Mouse (Mus musculus): ENCODE results near the gene Hist1h3h. TPM values are rescaled to one million over a fixed set of nuclear protein-coding genes. Genes with fewer than 3 reads are reported as not detected.
"Not testable (repeated sequence)": the region's sequence is repeated elsewhere in the genome, so short reads cannot be mapped to it uniquely, and the experiment has no call there.

The Hist1h3h gene
- total and polyA plus RNA-seq, 3 experiments = 5.5 to 9.1 TPM; not detected in 1

DNA sequence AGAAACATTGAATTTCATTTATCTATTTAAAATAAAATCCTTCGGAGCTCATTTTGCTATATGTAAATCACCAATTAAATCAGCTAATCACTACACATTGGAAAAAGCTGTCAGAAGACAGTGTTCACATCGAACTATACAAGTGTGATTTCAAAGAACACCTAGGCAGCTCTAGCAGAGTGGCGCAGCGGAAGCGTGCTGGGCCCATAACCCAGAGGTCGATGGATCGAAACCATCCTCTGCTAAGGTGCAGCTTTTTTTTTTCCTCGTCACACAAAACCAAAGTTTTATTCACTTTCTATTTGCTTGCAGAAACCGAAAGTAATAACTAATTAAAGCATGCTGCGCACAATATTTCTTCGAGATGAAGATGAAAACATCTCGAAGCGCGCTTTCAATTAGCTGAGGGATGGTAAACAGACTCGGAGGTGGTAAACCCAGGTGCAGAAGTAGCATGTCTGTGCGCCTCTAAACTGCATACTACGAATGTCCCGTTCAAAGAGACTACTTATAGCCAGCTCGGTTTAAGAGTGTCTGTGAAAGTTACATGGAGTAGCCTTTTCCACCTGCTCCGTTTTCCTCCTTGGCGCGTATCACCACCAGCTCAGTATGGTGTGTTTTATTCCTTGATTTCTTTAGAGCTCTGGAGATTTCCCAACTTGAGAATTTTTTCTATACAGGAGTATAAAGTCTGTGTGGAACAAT lies 6.5 kb upstream of the Hist1h3h start:
- peak; percentile 79 to 84 for DNase-seq
- no peaks in the 10 kb centered on the region for H3K27me3 ChIP-seq (ENCODE audit: control insufficient read depth, insufficient read depth, low read length)
- WGBS = 5% methylated on average over 22 of the region's 22 CpGs
- no peaks in the 10 kb centered on the region for H3K4me1 ChIP-seq (ENCODE audit: control insufficient read depth, insufficient read depth, low read length)
- H3K4me3 ChIP-seq = peak overlapping the region; percentile 74
- peak overlapping the region; percentile 1; the same call in 1 of the 2 replicates for H3K27ac ChIP-seq
- peak overlapping the region; percentile 50 for H3K9ac ChIP-seq (ENCODE audit: low read depth, low read length)
- intact Hi-C loops (cut with DNase I) = loop anchor here (1.0 to 10.0 kb wide), 8 partner anchors 23 to 1984 kb away; partner anchors contain the start of genes Hist1h1t, Hist1h4c and Hist1h4d
- H3K36me3 ChIP-seq (ENCODE audit: control insufficient read depth, insufficient read depth, low read length) = no peaks in the 10 kb centered on the region
- peak; percentile 76; the same call in 1 of the 2 replicates for TF ChIP-seq EP300 (IDR thresholded peaks at IDR 0.05; ENCODE audit: insufficient read depth, low read depth, low read length)
- TF ChIP-seq POLR2A (IDR thresholded peaks at IDR 0.05; ENCODE audit: insufficient read depth, low read depth, low read length) = no peak
- no peaks in the 10 kb centered on the region for H3K79me2 ChIP-seq (replicated peaks; ENCODE audit: control insufficient read depth, insufficient read depth, low read length)

DNA sequence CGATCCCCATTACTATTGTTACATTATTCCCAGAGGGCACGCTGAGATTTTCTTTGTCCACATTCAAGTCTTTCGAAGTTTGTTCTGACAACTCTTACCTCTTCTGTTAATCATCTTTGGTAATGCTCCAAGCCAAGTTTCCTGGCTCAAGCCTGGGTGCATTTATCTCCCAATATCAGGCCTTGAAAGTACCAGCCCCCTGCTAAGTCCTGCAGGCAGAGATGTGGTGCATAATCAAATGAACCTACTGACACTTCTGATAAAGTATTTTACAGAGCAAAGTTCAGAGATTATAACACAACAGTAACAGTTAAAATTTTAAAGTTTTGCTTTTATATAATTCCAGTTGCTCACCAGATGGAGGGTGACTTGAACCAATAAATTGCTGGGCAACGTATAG lies 5.8 kb upstream of the Hist1h3h start:
- no peaks in the 10 kb centered on the region for H3K79me2 ChIP-seq (replicated peaks; ENCODE audit: control insufficient read depth, insufficient read depth, low read length)
- no peaks in the 10 kb centered on the region for H3K27me3 ChIP-seq (ENCODE audit: control insufficient read depth, insufficient read depth, low read length)
- H3K9ac ChIP-seq (ENCODE audit: low read depth, low read length) = no peak overlapping the region
- 43% methylated on average over 4 of the region's 4 CpGs for WGBS
- H3K4me1 ChIP-seq (ENCODE audit: control insufficient read depth, insufficient read depth, low read length) = no peaks in the 10 kb centered on the region
- DNase-seq = no peak
- H3K27ac ChIP-seq = no peak overlapping the region
- intact Hi-C loops (cut with DNase I) = loop anchor here (1.0 to 10.0 kb wide), 8 partner anchors 23 to 1983 kb away; partner anchors contain the start of genes Hist1h1t, Hist1h4c and Hist1h4d
- no peaks in the 10 kb centered on the region for H3K36me3 ChIP-seq (ENCODE audit: control insufficient read depth, insufficient read depth, low read length)
- TF ChIP-seq CTCF (IDR thresholded peaks at IDR 0.05) (no peak), EP300 (IDR thresholded peaks at IDR 0.05; ENCODE audit: insufficient read depth, low read depth, low read length) (no peak), POLR2A (IDR thresholded peaks at IDR 0.05; ENCODE audit: insufficient read depth, low read depth, low read length) (no peak)
- H3K4me3 ChIP-seq = peak overlapping the region; percentile 74; the same call in 1 of the 2 replicates

DNA sequence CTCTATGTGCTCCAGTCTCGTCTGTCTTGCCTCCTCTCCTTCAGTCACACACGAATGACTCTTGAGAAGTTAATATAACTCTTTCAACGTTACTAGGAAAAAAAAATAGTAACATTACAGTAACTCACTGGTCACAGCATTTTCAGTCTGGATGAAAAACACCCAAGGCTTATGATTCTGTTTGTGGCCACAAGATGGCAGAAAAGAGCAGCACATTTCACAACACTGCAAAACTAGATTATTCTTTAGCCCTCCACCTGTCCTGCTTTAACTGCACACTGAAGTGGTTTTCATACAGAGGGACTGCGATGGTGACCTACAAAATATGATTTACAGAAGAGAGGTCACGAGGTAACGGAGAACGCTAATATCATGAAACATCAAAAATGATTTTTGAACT lies 2.7 kb upstream of the Hist1h3h start:
- under 1% methylated on average over 7 of the region's 7 CpGs for WGBS
- peaks cover 1% of the 10 kb centered on the region for H3K4me1 ChIP-seq (ENCODE audit: control insufficient read depth, insufficient read depth, low read length)
- H3K79me2 ChIP-seq (replicated peaks; ENCODE audit: control insufficient read depth, insufficient read depth, low read length) = no peaks in the 10 kb centered on the region
- H3K27me3 ChIP-seq (ENCODE audit: control insufficient read depth, insufficient read depth, low read length) = no peaks in the 10 kb centered on the region
- no peak for TF ChIP-seq POLR2A (IDR thresholded peaks at IDR 0.05; ENCODE audit: insufficient read depth, low read depth, low read length)
- peak; percentile 96 for TF ChIP-seq CTCF (IDR thresholded peaks at IDR 0.05)
- no peak for TF ChIP-seq EP300 (IDR thresholded peaks at IDR 0.05; ENCODE audit: insufficient read depth, low read depth, low read length)
- peak overlapping the region; percentile 8; the same call in 1 of the 2 replicates for H3K4me3 ChIP-seq
- H3K9ac ChIP-seq (ENCODE audit: low read depth, low read length) = no peak overlapping the region
- DNase-seq = peak; percentile 55 to 62
- H3K36me3 ChIP-seq (ENCODE audit: control insufficient read depth, insufficient read depth, low read length) = peaks cover 2% of the 10 kb centered on the region; the same call in 1 of the 2 replicates
- intact Hi-C loops (cut with DNase I) = loop anchor here (1.0 to 10.0 kb wide), 7 partner anchors 20 to 1980 kb away; partner anchors contain the start of genes Hist1h1t, Hist1h4c and Hist1h4d
- no peak overlapping the region for H3K27ac ChIP-seq

DNA sequence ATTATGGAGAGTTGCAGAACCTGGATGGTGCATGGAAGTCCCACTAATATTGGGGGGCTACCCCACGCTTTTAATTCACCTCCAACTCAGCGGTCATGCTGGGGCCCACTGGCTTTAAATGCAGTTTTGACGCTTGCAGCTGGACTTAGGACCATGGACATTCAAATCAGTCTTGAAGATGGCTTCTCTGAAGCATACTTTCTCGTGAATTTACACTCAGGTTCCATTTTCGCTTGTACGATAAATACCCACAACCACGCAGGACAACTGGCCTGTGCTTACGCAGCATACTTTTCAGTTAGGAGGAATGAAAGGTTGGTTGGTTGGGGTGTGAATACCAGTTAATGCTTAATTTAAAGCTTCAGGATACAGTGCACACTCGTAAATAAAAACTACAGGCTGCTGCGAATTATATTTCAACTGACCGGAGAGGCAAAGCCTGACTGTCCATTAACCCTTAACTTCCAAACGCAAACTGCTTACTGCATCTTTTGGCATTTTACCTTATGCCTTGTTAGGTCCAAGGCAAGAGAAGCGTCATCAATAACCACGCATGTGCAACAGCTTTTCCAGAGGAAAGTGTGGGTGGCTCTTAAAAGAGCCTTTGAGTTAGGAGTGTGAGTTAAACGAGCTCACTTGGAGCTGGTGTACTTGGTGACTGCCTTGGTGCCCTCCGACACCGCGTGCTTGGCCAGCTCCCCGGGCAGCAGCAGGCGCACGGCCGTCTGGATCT lies 2.2 kb upstream of the Hist1h3h start:
- peak overlapping the region; percentile 54 for H3K4me3 ChIP-seq
- TF ChIP-seq POLR2A (IDR thresholded peaks at IDR 0.05; ENCODE audit: insufficient read depth, low read depth, low read length) = no peak
- H3K79me2 ChIP-seq (replicated peaks; ENCODE audit: control insufficient read depth, insufficient read depth, low read length) = no peaks in the 10 kb centered on the region
- peaks cover 2% of the 10 kb centered on the region; the same call in 1 of the 2 replicates for H3K36me3 ChIP-seq (ENCODE audit: control insufficient read depth, insufficient read depth, low read length)
- no peak overlapping the region; the same call in 1 of the 2 replicates for H3K27ac ChIP-seq
- under 1% methylated on average over 22 of the region's 22 CpGs for WGBS
- H3K4me1 ChIP-seq (ENCODE audit: control insufficient read depth, insufficient read depth, low read length) = peaks cover 1% of the 10 kb centered on the region
- no peak overlapping the region; the same call in none of the 2 replicates for H3K9ac ChIP-seq (ENCODE audit: low read depth, low read length)
- DNase-seq = no peak
- no peaks in the 10 kb centered on the region for H3K27me3 ChIP-seq (ENCODE audit: control insufficient read depth, insufficient read depth, low read length)
- intact Hi-C loops (cut with DNase I) = loop anchor here (1.0 to 10.0 kb wide), 6 partner anchors 19 to 1980 kb away; partner anchors contain the start of genes Hist1h1t, Hist1h4c and Hist1h4d

DNA sequence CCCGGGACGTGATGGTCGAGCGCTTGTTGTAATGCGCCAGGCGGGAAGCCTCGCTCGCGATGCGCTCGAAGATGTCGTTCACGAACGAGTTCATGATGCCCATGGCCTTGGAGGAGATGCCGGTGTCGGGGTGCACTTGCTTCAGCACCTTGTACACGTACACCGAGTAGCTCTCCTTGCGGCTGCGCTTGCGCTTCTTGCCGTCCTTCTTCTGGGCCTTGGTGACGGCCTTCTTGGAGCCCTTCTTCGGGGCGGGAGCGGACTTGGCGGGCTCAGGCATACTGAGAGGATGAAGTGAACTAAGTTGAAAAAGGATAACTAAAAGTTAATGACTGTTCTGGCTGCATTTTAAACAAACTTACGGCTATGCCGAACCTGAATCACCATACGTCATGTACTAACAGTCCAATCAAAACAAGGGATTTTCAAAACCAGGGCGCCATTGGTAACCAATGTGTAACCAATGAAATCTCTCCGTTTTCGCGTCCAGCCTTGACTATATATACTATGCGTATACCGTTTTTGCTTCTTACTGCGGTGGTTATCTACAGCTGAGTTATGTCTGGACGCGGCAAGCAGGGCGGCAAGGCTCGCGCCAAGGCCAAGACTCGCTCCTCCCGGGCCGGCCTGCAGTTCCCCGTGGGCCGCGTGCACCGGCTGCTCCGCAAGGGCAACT lies 1.5 kb upstream of the Hist1h3h start, which contains the start of the genes Hist1h2bl and Hist1h2ai:
TSS of gene Hist1h2bl (minus strand) at position 280 of the 676 bp plus-strand sequence.
TSS of gene Hist1h2ai (plus strand) at position 559 of the 676 bp plus-strand sequence.
- DNase-seq = peak; percentile 71 to 81
- Histone ChIP-seq H3K9ac (ENCODE audit: low read depth, low read length) (peak within 1 kb of the TSS; percentile 69), H3K27ac (peak within 1 kb of the TSS; percentile 65), H3K4me3 (peak within 1 kb of the TSS; percentile 54)
- WGBS = under 1% methylated on average over 36 of the region's 50 CpGs
- peak; percentile 88 for TF ChIP-seq POLR2A (IDR thresholded peaks at IDR 0.05; ENCODE audit: insufficient read depth, low read depth, low read length)
- not testable (repeated sequence) for H3K27me3 ChIP-seq (ENCODE audit: control insufficient read depth, insufficient read depth, low read length); H3K79me2 ChIP-seq (replicated peaks; ENCODE audit: control insufficient read depth, insufficient read depth, low read length); H3K36me3 ChIP-seq (ENCODE audit: control insufficient read depth, insufficient read depth, low read length); H3K4me1 ChIP-seq (ENCODE audit: control insufficient read depth, insufficient read depth, low read length)
- intact Hi-C loops (cut with DNase I) = loop anchor here (1.0 to 10.0 kb wide), 7 partner anchors 18 to 1979 kb away; partner anchors contain the start of genes Hist1h1t, Hist1h4c, Hist1h4d and Hist1h4i

DNA sequence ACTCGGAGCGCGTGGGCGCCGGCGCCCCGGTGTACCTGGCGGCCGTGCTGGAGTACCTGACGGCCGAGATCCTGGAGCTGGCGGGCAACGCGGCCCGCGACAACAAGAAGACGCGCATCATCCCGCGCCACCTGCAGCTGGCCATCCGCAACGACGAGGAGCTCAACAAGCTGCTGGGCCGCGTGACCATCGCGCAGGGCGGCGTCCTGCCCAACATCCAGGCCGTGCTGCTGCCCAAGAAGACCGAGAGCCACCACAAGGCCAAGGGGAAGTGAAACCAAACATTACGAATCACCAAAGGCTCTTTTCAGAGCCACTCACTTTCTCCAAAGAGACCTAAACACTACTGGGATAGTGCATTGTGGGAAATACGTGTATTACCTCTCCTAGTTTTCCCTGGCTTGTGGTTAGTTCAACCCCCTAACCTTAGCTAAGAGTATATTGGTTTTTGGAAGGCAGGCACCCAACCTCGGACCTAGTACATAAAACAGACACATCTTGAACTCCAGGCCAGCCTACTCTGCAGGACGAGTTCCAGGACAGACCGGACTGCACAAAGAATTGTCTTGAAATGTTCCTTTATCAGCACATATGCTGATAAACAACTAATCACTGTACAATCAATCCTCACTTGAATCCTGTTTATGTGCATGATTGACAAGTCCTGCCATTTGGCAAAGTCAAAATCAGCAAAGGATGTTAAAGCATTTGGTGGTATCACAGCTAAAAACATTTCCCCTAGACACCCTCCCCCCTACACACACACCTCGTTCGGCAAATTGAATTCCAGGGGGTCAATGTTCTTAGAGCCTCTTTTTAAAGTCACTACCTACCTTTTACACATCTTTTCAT lies 693 bp upstream of the Hist1h3h start:
- DNase-seq = peak in 1 of 2 experiments; percentile 30
- Histone ChIP-seq H3K9ac (ENCODE audit: low read depth, low read length) (peak overlapping the region; percentile 69), H3K27ac (peak overlapping the region; percentile 42), H3K4me3 (peak overlapping the region; percentile 54)
- H3K79me2 ChIP-seq (replicated peaks; ENCODE audit: control insufficient read depth, insufficient read depth, low read length); H3K36me3 ChIP-seq (ENCODE audit: control insufficient read depth, insufficient read depth, low read length); H3K4me1 ChIP-seq (ENCODE audit: control insufficient read depth, insufficient read depth, low read length); H3K27me3 ChIP-seq (ENCODE audit: control insufficient read depth, insufficient read depth, low read length): not testable (repeated sequence)
- intact Hi-C loops (cut with DNase I) = loop anchor here (2.0 to 10.0 kb wide), 5 partner anchors 198 to 1978 kb away; partner anchors contain the start of genes Hist1h1t, Hist1h4c, Hist1h4d and Hist1h4i
- 2% methylated on average over 15 of the region's 38 CpGs for WGBS
